Mouse (Mus musculus): ENCODE data around the gene Nudt4.

The Nudt4 gene

GRCm38 (mm10) chr10:95501463-95502081 lies 62.4 kb downstream of the Nudt4 start, which contains the start of gene Mrpl42:
Gene Mrpl42 (minus strand): TSS chr10:95501940.
- DNase-seq (ENCODE audit: low spot score in 2 of 2): peak; percentile 85 to 89

GRCm38 (mm10) chr10:95501033-95501432 lies 62.9 kb downstream of the Nudt4 start:
- DNase-seq (ENCODE audit: low spot score in 2 of 2): no peak

Measured in right cerebral cortex, postnatal 36 days (tissue).